Mouse (Mus musculus) heart, postnatal 0 days (tissue): ENCODE data around the gene Ank.

ENCODE experiments used
- CTCF ChIP-seq: IDR thresholded peaks from 2 replicates; pipeline ENCODE4 v1.5.1; 2016; ENCODE audit warnings: antibody characterized with exemption, control low read depth, low read depth
- EP300 ChIP-seq: IDR thresholded peaks from 2 replicates; pipeline ENCODE4 v1.6.1; 2016; ENCODE audit warnings: antibody characterized with exemption, low read depth

GRCm38 (mm10) chr15:27506127-27506886, 39.8 kb downstream of the Ank start:
- TF ChIP-seq CTCF (no peak), EP300 (no peak)
